Mouse (Mus musculus): ENCODE measurements around the gene D630045J12Rik. TPM values are rescaled to one million over a fixed set of nuclear protein-coding genes. Genes with fewer than 3 reads are reported as not detected.

The D630045J12Rik gene
- polyA plus RNA-seq, 1 experiment from 2014 or later = 13.4 TPM

- no peaks in the 10 kb centered on the region for H3K9me3 ChIP-seq (ENCODE audit: control insufficient read depth, low read length)
- H3K4me1 ChIP-seq (replicated peaks; ENCODE audit: control insufficient read depth, insufficient read depth, low read length) = no peaks in the 10 kb centered on the region
- 77% methylated on average over 14 of the region's 14 CpGs for WGBS
- H3K27me3 ChIP-seq (ENCODE audit: control insufficient read depth, insufficient read depth, low read length) = no peaks in the 10 kb centered on the region
- H3K36me3 ChIP-seq (ENCODE audit: control insufficient read depth, insufficient read depth, low read length) = no peaks in the 10 kb centered on the region
- no peak overlapping the region for H3K4me3 ChIP-seq (ENCODE audit: low read depth, low read length)
- H3K4me2 ChIP-seq (ENCODE audit: low read depth, low read length, severe bottlenecking) = no peak overlapping the region
- H3K9ac ChIP-seq (ENCODE audit: low read length) = no peak overlapping the region
- no peak overlapping the region for H3K27ac ChIP-seq (ENCODE audit: low read depth, low read length)
- DNase-seq (ENCODE audit: low spot score) = no peak
- no peak for ATAC-seq (replicated peaks; ENCODE audit: low FRiP score)
These were observed 90.8 kb downstream of the D630045J12Rik start for GRCm38 (mm10) chr6:38162825-38163504.

- no peaks in the 10 kb centered on the region for H3K36me3 ChIP-seq (ENCODE audit: control insufficient read depth, insufficient read depth, low read length)
- 76% methylated on average over 2 of the region's 2 CpGs for WGBS
- H3K27ac ChIP-seq (ENCODE audit: low read depth, low read length) = no peak overlapping the region
- no peak overlapping the region for H3K4me2 ChIP-seq (ENCODE audit: low read depth, low read length, severe bottlenecking)
- no peaks in the 10 kb centered on the region for H3K27me3 ChIP-seq (ENCODE audit: control insufficient read depth, insufficient read depth, low read length)
- H3K9ac ChIP-seq (ENCODE audit: low read length) = no peak overlapping the region; the same call in 1 of the 2 replicates
- H3K4me3 ChIP-seq (ENCODE audit: low read depth, low read length) = no peak overlapping the region
- ATAC-seq (replicated peaks; ENCODE audit: low FRiP score) (no peak), DNase-seq (ENCODE audit: low spot score) (no peak)
- H3K9me3 ChIP-seq (ENCODE audit: control insufficient read depth, low read length) = no peaks in the 10 kb centered on the region
- no peaks in the 10 kb centered on the region for H3K4me1 ChIP-seq (replicated peaks; ENCODE audit: control insufficient read depth, insufficient read depth, low read length)
These were observed 93.3 kb downstream of the D630045J12Rik start for GRCm38 (mm10) chr6:38160556-38160955.

DNA sequence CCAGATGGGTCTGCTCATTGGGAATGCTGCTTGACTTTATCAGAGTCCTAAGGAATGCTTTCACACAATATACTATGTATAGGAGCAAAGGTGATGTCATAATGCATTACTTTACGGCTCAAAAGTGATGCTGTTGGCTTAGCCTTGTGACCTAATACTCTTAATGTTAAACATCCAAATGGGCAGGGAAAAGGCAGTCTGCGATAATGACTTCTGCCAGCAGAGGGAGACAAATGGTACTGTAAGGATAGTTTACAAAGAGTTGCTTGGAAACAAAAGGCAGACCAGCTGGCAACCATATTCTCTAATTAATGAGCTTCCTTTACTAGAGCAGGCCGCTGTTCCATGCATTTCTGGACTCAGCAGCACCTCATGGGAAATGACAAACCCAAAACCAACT is 93.7 kb downstream of the D630045J12Rik start:
- ATAC-seq (replicated peaks; ENCODE audit: low FRiP score) (peak; percentile 47), DNase-seq (ENCODE audit: low spot score) (peak; percentile 87)
- H3K9ac ChIP-seq (ENCODE audit: low read length) = no peak overlapping the region; the same call in 1 of the 2 replicates
- H3K4me3 ChIP-seq (ENCODE audit: low read depth, low read length) = no peak overlapping the region
- H3K9me3 ChIP-seq (ENCODE audit: control insufficient read depth, low read length) = no peaks in the 10 kb centered on the region
- H3K4me1 ChIP-seq (replicated peaks; ENCODE audit: control insufficient read depth, insufficient read depth, low read length) = no peaks in the 10 kb centered on the region
- WGBS = 12% methylated on average over 3 of the region's 3 CpGs
- H3K27me3 ChIP-seq (ENCODE audit: control insufficient read depth, insufficient read depth, low read length) = no peaks in the 10 kb centered on the region
- H3K4me2 ChIP-seq (ENCODE audit: low read depth, low read length, severe bottlenecking) = no peak overlapping the region
- no peak overlapping the region for H3K27ac ChIP-seq (ENCODE audit: low read depth, low read length)
- no peaks in the 10 kb centered on the region for H3K36me3 ChIP-seq (ENCODE audit: control insufficient read depth, insufficient read depth, low read length)

- no peak overlapping the region for H3K27ac ChIP-seq (ENCODE audit: low read depth, low read length)
- H3K4me1 ChIP-seq (replicated peaks; ENCODE audit: control insufficient read depth, insufficient read depth, low read length) = no peaks in the 10 kb centered on the region
- H3K27me3 ChIP-seq (ENCODE audit: control insufficient read depth, insufficient read depth, low read length) = no peaks in the 10 kb centered on the region
- DNase-seq (ENCODE audit: low spot score) = no peak
- 88% methylated on average over 4 of the region's 4 CpGs for WGBS
- no peak overlapping the region for H3K4me2 ChIP-seq (ENCODE audit: low read depth, low read length, severe bottlenecking)
- H3K36me3 ChIP-seq (ENCODE audit: control insufficient read depth, insufficient read depth, low read length) = no peaks in the 10 kb centered on the region
- H3K4me3 ChIP-seq (ENCODE audit: low read depth, low read length) = no peak overlapping the region
- no peaks in the 10 kb centered on the region for H3K9me3 ChIP-seq (ENCODE audit: control insufficient read depth, low read length)
- no peak for ATAC-seq (replicated peaks; ENCODE audit: low FRiP score)
- H3K9ac ChIP-seq (ENCODE audit: low read length) = no peak overlapping the region
These were observed 94.2 kb downstream of the D630045J12Rik start for GRCm38 (mm10) chr6:38159576-38159975.

GRCm38 (mm10) chr6:38157925-38158324 is 95.9 kb downstream of the D630045J12Rik start:
- no peaks in the 10 kb centered on the region for H3K9me3 ChIP-seq (ENCODE audit: control insufficient read depth, low read length)
- H3K9ac ChIP-seq (ENCODE audit: low read length) = no peak overlapping the region
- H3K36me3 ChIP-seq (ENCODE audit: control insufficient read depth, insufficient read depth, low read length) = no peaks in the 10 kb centered on the region
- no peak overlapping the region for H3K4me2 ChIP-seq (ENCODE audit: low read depth, low read length, severe bottlenecking)
- no peaks in the 10 kb centered on the region for H3K27me3 ChIP-seq (ENCODE audit: control insufficient read depth, insufficient read depth, low read length)
- no peak for DNase-seq (ENCODE audit: low spot score)
- H3K4me1 ChIP-seq (replicated peaks; ENCODE audit: control insufficient read depth, insufficient read depth, low read length) = no peaks in the 10 kb centered on the region
- no peak overlapping the region for H3K27ac ChIP-seq (ENCODE audit: low read depth, low read length)
- 77% methylated on average over 16 of the region's 16 CpGs for WGBS
- H3K4me3 ChIP-seq (ENCODE audit: low read depth, low read length) = no peak overlapping the region
- no peak; the same call in 1 of the 2 replicates for ATAC-seq (replicated peaks; ENCODE audit: low FRiP score)

GRCm38 (mm10) chr6:38156204-38156603 is 97.6 kb downstream of the D630045J12Rik start:
- Histone ChIP-seq H3K36me3 (ENCODE audit: control insufficient read depth, insufficient read depth, low read length) (no peaks in the 10 kb centered on the region), H3K4me2 (ENCODE audit: low read depth, low read length, severe bottlenecking) (no peak overlapping the region), H3K27ac (ENCODE audit: low read depth, low read length) (no peak overlapping the region), H3K4me1 (replicated peaks; ENCODE audit: control insufficient read depth, insufficient read depth, low read length) (no peaks in the 10 kb centered on the region), H3K9me3 (ENCODE audit: control insufficient read depth, low read length) (no peaks in the 10 kb centered on the region), H3K9ac (ENCODE audit: low read length) (no peak overlapping the region), H3K27me3 (ENCODE audit: control insufficient read depth, insufficient read depth, low read length) (no peaks in the 10 kb centered on the region), H3K4me3 (ENCODE audit: low read depth, low read length) (no peak overlapping the region)
- WGBS = 91% methylated on average over 5 of the region's 5 CpGs
- ATAC-seq (replicated peaks; ENCODE audit: low FRiP score) (no peak), DNase-seq (ENCODE audit: low spot score) (no peak)

DNA sequence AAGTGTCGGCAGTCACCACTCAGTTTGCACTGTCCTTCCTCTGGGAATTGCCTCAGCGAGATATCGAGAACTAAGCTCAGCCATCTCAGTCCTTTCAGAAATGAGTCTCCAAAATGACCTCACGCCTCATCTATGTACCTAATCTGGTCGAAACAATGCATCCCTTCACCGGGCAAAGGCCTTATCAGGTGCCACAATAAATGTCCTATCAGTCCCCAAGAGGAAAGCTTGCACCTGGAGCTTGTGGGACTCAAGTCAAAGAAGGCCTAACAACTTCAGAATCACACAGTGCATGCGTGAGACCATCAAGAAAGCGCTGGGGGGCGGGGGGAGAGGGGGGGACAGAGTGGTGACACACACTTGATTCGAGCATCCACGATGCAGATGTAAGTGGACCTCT is 101.5 kb downstream of the D630045J12Rik start:
- DNase-seq (ENCODE audit: low spot score) (no peak), ATAC-seq (replicated peaks; ENCODE audit: low FRiP score) (no peak)
- H3K4me3 ChIP-seq (ENCODE audit: low read depth, low read length) = no peak overlapping the region
- no peak overlapping the region for H3K9ac ChIP-seq (ENCODE audit: low read length)
- no peaks in the 10 kb centered on the region for H3K9me3 ChIP-seq (ENCODE audit: control insufficient read depth, low read length)
- H3K27ac ChIP-seq (ENCODE audit: low read depth, low read length) = no peak overlapping the region
- H3K36me3 ChIP-seq (ENCODE audit: control insufficient read depth, insufficient read depth, low read length) = no peaks in the 10 kb centered on the region; the same call in 1 of the 2 replicates
- no peak overlapping the region for H3K4me2 ChIP-seq (ENCODE audit: low read depth, low read length, severe bottlenecking)
- 85% methylated on average over 11 of the region's 11 CpGs for WGBS
- H3K4me1 ChIP-seq (replicated peaks; ENCODE audit: control insufficient read depth, insufficient read depth, low read length) = no peaks in the 10 kb centered on the region
- H3K27me3 ChIP-seq (ENCODE audit: control insufficient read depth, insufficient read depth, low read length) = no peaks in the 10 kb centered on the region

- no peak overlapping the region for H3K9ac ChIP-seq (ENCODE audit: low read length)
- H3K4me2 ChIP-seq (ENCODE audit: low read depth, low read length, severe bottlenecking) = no peak overlapping the region
- H3K4me1 ChIP-seq (replicated peaks; ENCODE audit: control insufficient read depth, insufficient read depth, low read length) = no peaks in the 10 kb centered on the region
- no peaks in the 10 kb centered on the region; the same call in 1 of the 2 replicates for H3K36me3 ChIP-seq (ENCODE audit: control insufficient read depth, insufficient read depth, low read length)
- H3K27ac ChIP-seq (ENCODE audit: low read depth, low read length) = no peak overlapping the region
- no peaks in the 10 kb centered on the region for H3K9me3 ChIP-seq (ENCODE audit: control insufficient read depth, low read length)
- DNase-seq (ENCODE audit: low spot score) (peak; percentile 50), ATAC-seq (replicated peaks; ENCODE audit: low FRiP score) (no peak)
- 80% methylated on average over 19 of the region's 19 CpGs for WGBS
- no peak overlapping the region for H3K4me3 ChIP-seq (ENCODE audit: low read depth, low read length)
- H3K27me3 ChIP-seq (ENCODE audit: control insufficient read depth, insufficient read depth, low read length) = no peaks in the 10 kb centered on the region
These were observed 104.3 kb downstream of the D630045J12Rik start for GRCm38 (mm10) chr6:38149483-38149882.

- Histone ChIP-seq H3K36me3 (ENCODE audit: control insufficient read depth, insufficient read depth, low read length) (no peaks in the 10 kb centered on the region; the same call in 1 of the 2 replicates), H3K9ac (ENCODE audit: low read length) (no peak overlapping the region), H3K4me2 (ENCODE audit: low read depth, low read length, severe bottlenecking) (no peak overlapping the region), H3K4me1 (replicated peaks; ENCODE audit: control insufficient read depth, insufficient read depth, low read length) (no peaks in the 10 kb centered on the region), H3K27me3 (ENCODE audit: control insufficient read depth, insufficient read depth, low read length) (no peaks in the 10 kb centered on the region), H3K4me3 (ENCODE audit: low read depth, low read length) (no peak overlapping the region), H3K27ac (ENCODE audit: low read depth, low read length) (no peak overlapping the region), H3K9me3 (ENCODE audit: control insufficient read depth, low read length) (no peaks in the 10 kb centered on the region)
- ATAC-seq (replicated peaks; ENCODE audit: low FRiP score) (no peak), DNase-seq (ENCODE audit: low spot score) (no peak)
- WGBS = 87% methylated on average over 10 of the region's 10 CpGs
These were observed 105.2 kb downstream of the D630045J12Rik start for GRCm38 (mm10) chr6:38148626-38149025.
